Mouse (Mus musculus) adrenal gland, postnatal 36 days (tissue): ENCODE data around the gene Zyx. TPM values are rescaled to one million over a fixed set of nuclear protein-coding genes. Genes with fewer than 3 reads are reported as not detected.

ENCODE experiments used
- DNase-seq, 2 experiments: peaks; one replicate each; pipeline ENCODE4 v3.0.0; 2021; ENCODE audit warnings: mixed read lengths in 1 of 2
- total RNA-seq, 2 experiments: library from RNA; stranded (reverse); gene quantifications; 2 replicates each; pipeline ENCODE4 v1.2.3; 2021

The Zyx gene
- total RNA-seq, 2 experiments from 2014 or later, result 107 to 144 TPM

GRCm38 (mm10) chr6:42350021-42350967 lies 864 bp downstream of the Zyx start:
- peak; percentile 85 to 89 for DNase-seq

- DNase-seq, result no peak
Measured at GRCm38 (mm10) chr6:42350968-42351775, 1.7 kb downstream of the Zyx start.

GRCm38 (mm10) chr6:42351776-42352485 lies 2.5 kb downstream of the Zyx start:
- DNase-seq, result no peak

GRCm38 (mm10) chr6:42352486-42352846 lies 3.0 kb downstream of the Zyx start:
- DNase-seq, result no peak

- DNase-seq, result no peak
Measured at GRCm38 (mm10) chr6:42353180-42353579, 3.8 kb downstream of the Zyx start.

- peak; percentile 29 to 53 for DNase-seq
Measured at GRCm38 (mm10) chr6:42354076-42355019, 4.9 kb downstream of the Zyx start.

GRCm38 (mm10) chr6:42355366-42355765 lies 5.9 kb downstream of the Zyx start:
- no peak for DNase-seq

GRCm38 (mm10) chr6:42355794-42356600 lies 6.6 kb downstream of the Zyx start:
- no peak for DNase-seq

GRCm38 (mm10) chr6:42356913-42357312 lies 7.5 kb downstream of the Zyx start:
- no peak for DNase-seq

- DNase-seq, result no peak
Measured at GRCm38 (mm10) chr6:42357901-42358300, 8.5 kb downstream of the Zyx start.

GRCm38 (mm10) chr6:42358901-42359300 lies 9.5 kb downstream of the Zyx start:
- no peak for DNase-seq

- no peak for DNase-seq
Measured at GRCm38 (mm10) chr6:42359364-42360147, 10.1 kb downstream of the Zyx start.

GRCm38 (mm10) chr6:42360231-42360840 lies 10.9 kb downstream of the Zyx start:
- no peak for DNase-seq

GRCm38 (mm10) chr6:42361041-42361895 lies 11.8 kb downstream of the Zyx start:
- no peak for DNase-seq

- DNase-seq, result peak in 1 of 2 experiments; percentile 40
Measured at GRCm38 (mm10) chr6:42362074-42362473, 12.6 kb downstream of the Zyx start.

GRCm38 (mm10) chr6:42362497-42362896 lies 13.1 kb downstream of the Zyx start:
- DNase-seq, result no peak

- DNase-seq, result no peak
Measured at GRCm38 (mm10) chr6:42362974-42363373, 13.5 kb downstream of the Zyx start.

- DNase-seq, result no peak
Measured at GRCm38 (mm10) chr6:42364066-42364465, 14.6 kb downstream of the Zyx start.
